Mouse (Mus musculus): ENCODE measurements at regions not wholly inside any gene's neighbourhood (a gene's known extent, or its start where the extent isn't known, plus 50 kb on each side); places are given as distances from the start of the nearest gene placed in this dataset.

- no peak for DNase-seq (ENCODE audit: low read depth, low spot score)
Measured at GRCm38 (mm10) chr10:67731577-67731976, 180.9 kb downstream of the Zfp365 start.

GRCm38 (mm10) chr10:67729271-67729670 is 180.5 kb upstream of the Ado start:
- DNase-seq (ENCODE audit: low read depth, low spot score) = peak; percentile 55

- no peak for DNase-seq (ENCODE audit: low read depth, low spot score)
Measured at GRCm38 (mm10) chr10:67727580-67727979, 178.8 kb upstream of the Ado start.

- DNase-seq (ENCODE audit: low read depth, low spot score) = no peak
Measured at GRCm38 (mm10) chr10:67726796-67727195, 178.0 kb upstream of the Ado start.

GRCm38 (mm10) chr10:67726351-67726750 is 177.6 kb upstream of the Ado start:
- DNase-seq (ENCODE audit: low read depth, low spot score) = no peak

GRCm38 (mm10) chr10:67721787-67722186 is 173.0 kb upstream of the Ado start:
- DNase-seq (ENCODE audit: low read depth, low spot score) = peak; percentile 56

GRCm38 (mm10) chr10:67717506-67717905 is 168.8 kb upstream of the Ado start:
- no peak for DNase-seq (ENCODE audit: low read depth, low spot score)

- no peak for DNase-seq (ENCODE audit: low read depth, low spot score)
Measured at GRCm38 (mm10) chr10:67715046-67715445, 166.3 kb upstream of the Ado start.

- no peak for DNase-seq (ENCODE audit: low read depth, low spot score)
Measured at GRCm38 (mm10) chr10:67713098-67713497, 164.3 kb upstream of the Ado start.

GRCm38 (mm10) chr10:67712665-67713064 is 163.9 kb upstream of the Ado start:
- no peak for DNase-seq (ENCODE audit: low read depth, low spot score)

- DNase-seq (ENCODE audit: low read depth, low spot score) = no peak
Measured at GRCm38 (mm10) chr10:67711961-67712360, 163.2 kb upstream of the Ado start.

GRCm38 (mm10) chr10:67706436-67706835 is 157.7 kb upstream of the Ado start:
- no peak for DNase-seq (ENCODE audit: low read depth, low spot score)

- DNase-seq (ENCODE audit: low read depth, low spot score) = no peak
Measured at GRCm38 (mm10) chr10:67702783-67703455, 154.2 kb upstream of the Ado start.

- DNase-seq (ENCODE audit: low read depth, low spot score) = no peak
Measured at GRCm38 (mm10) chr10:67697401-67698195, 148.8 kb upstream of the Ado start.

- no peak for DNase-seq (ENCODE audit: low read depth, low spot score)
Measured at GRCm38 (mm10) chr10:67695891-67696853, 147.4 kb upstream of the Ado start.

- no peak for DNase-seq (ENCODE audit: low read depth, low spot score)
Measured at GRCm38 (mm10) chr10:67694751-67695150, 146.0 kb upstream of the Ado start.

- DNase-seq (ENCODE audit: low read depth, low spot score) = no peak
Measured at GRCm38 (mm10) chr10:67693586-67693985, 144.8 kb upstream of the Ado start.

- no peak for DNase-seq (ENCODE audit: low read depth, low spot score)
Measured at GRCm38 (mm10) chr10:67689944-67690670, 141.4 kb upstream of the Ado start.

- no peak for DNase-seq (ENCODE audit: low read depth, low spot score)
Measured at GRCm38 (mm10) chr10:67679382-67679781, 130.6 kb upstream of the Ado start.

- peak; percentile 28 for DNase-seq (ENCODE audit: low read depth, low spot score)
Measured at GRCm38 (mm10) chr10:67673450-67673849, 124.7 kb upstream of the Ado start.

- no peak for DNase-seq (ENCODE audit: low read depth, low spot score)
Measured at GRCm38 (mm10) chr10:67672281-67672680, 123.5 kb upstream of the Ado start.

Data from ES-CJ7 (cell line).